In the genomic region with DNA sequence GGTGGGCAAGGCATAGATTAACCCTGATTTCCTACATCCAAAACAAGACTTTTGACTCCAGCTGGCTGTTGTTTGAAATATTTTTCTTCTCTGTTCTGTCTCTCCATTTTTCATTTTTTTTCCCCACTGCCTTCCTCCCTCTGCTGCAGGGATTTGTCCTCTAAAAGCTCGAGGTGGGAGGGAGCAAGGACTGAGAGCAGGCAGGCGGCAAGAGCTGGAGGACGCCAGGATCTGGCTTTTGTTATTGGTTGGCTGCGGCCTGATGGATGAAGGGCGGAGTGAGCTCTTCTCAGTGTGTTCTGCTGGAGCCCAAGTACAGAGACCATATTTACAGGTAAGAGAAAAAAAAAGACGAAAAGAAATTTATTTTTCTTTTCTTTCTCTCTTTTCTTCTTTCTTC, we compare ENCODE assay signal across 8 mouse cellular contexts. TPM values are rescaled to one million over a fixed set of nuclear protein-coding genes. Genes with fewer than 3 reads are reported as not detected.
DNase-seq lines count a peak whose midpoint lies in the region; ATAC-seq lines count a peak whose summit lies in the region.

A gene (plus strand): TSS at position 217 of the 400 bp plus-strand sequence.

- peak within 1 kb of the TSS; percentile 57 for H3K9ac ChIP-seq in embryonic facial prominence, embryonic 14.5 days (ENCODE audit: low read depth, low read length)
- H3K9ac ChIP-seq in hindbrain, embryonic 13.5 days: peak within 1 kb of the TSS; percentile 79
- peak within 1 kb of the TSS; percentile 62 for H3K9ac ChIP-seq in midbrain, embryonic 14.5 days (replicated peaks; ENCODE audit: low read length)
- H3K9ac ChIP-seq in stomach, embryonic 16.5 days (ENCODE audit: low read length): no peak within 1 kb of the TSS; the same call in 1 of the 2 replicates

- no peak within 1 kb of the TSS; the same call in 1 of the 2 replicates for H3K27ac ChIP-seq in embryonic facial prominence, embryonic 14.5 days (replicated peaks; ENCODE audit: low read depth, low read length)
- peak within 1 kb of the TSS; percentile 85 for H3K27ac ChIP-seq in hindbrain, embryonic 13.5 days
- H3K27ac ChIP-seq in midbrain, embryonic 14.5 days (replicated peaks; ENCODE audit: low read depth, low read length): peak within 1 kb of the TSS; percentile 85
- no peak within 1 kb of the TSS for H3K27ac ChIP-seq in stomach, embryonic 16.5 days (ENCODE audit: low read length)

- H3K36me3 ChIP-seq in megakaryocyte, embryonic 14.5 days (replicated peaks; ENCODE audit: low read length): no peaks in the 10 kb centered on the region
- no peaks in the 10 kb centered on the region for H3K36me3 ChIP-seq in embryonic facial prominence, embryonic 14.5 days (ENCODE audit: control insufficient read depth, insufficient read depth, low read length)
- no peaks in the 10 kb centered on the region for H3K36me3 ChIP-seq in hindbrain, embryonic 13.5 days
- no peaks in the 10 kb centered on the region for H3K36me3 ChIP-seq in midbrain, embryonic 14.5 days (ENCODE audit: control insufficient read depth, insufficient read depth, low read length)
- no peaks in the 10 kb centered on the region for H3K36me3 ChIP-seq in stomach, embryonic 16.5 days (ENCODE audit: control insufficient read depth, insufficient read depth, low read length)

- H3K4me2 ChIP-seq in embryonic facial prominence, embryonic 14.5 days (ENCODE audit: low read depth, low read length): peak within 1 kb of the TSS; percentile 65
- H3K4me2 ChIP-seq in hindbrain, embryonic 13.5 days: peak within 1 kb of the TSS; percentile 67
- H3K4me2 ChIP-seq in midbrain, embryonic 14.5 days (ENCODE audit: low read length): peak within 1 kb of the TSS; percentile 67
- peak within 1 kb of the TSS; percentile 75 for H3K4me2 ChIP-seq in stomach, embryonic 16.5 days (ENCODE audit: low read depth, low read length)

- peaks cover 3% of the 10 kb centered on the region; the same call in 1 of the 2 replicates for H3K9me3 ChIP-seq in megakaryocyte, embryonic 14.5 days
- no peaks in the 10 kb centered on the region for H3K9me3 ChIP-seq in embryonic facial prominence, embryonic 14.5 days (ENCODE audit: control insufficient read depth, low read length)
- no peaks in the 10 kb centered on the region for H3K9me3 ChIP-seq in hindbrain, embryonic 13.5 days
- no peaks in the 10 kb centered on the region for H3K9me3 ChIP-seq in midbrain, embryonic 14.5 days (ENCODE audit: control insufficient read depth, low read length)
- no peaks in the 10 kb centered on the region for H3K9me3 ChIP-seq in stomach, embryonic 16.5 days (replicated peaks; ENCODE audit: control insufficient read depth, low read length)

- no peaks in the 10 kb centered on the region for H3K4me1 ChIP-seq in megakaryocyte, embryonic 14.5 days
- no peaks in the 10 kb centered on the region; the same call in 1 of the 2 replicates for H3K4me1 ChIP-seq in embryonic facial prominence, embryonic 14.5 days (ENCODE audit: control insufficient read depth, insufficient read depth, low read length)
- peaks cover 16% of the 10 kb centered on the region for H3K4me1 ChIP-seq in hindbrain, embryonic 13.5 days (replicated peaks)
- H3K4me1 ChIP-seq in midbrain, embryonic 14.5 days (ENCODE audit: control insufficient read depth, insufficient read depth, low read length): peaks cover 14% of the 10 kb centered on the region; the same call in 1 of the 2 replicates
- H3K4me1 ChIP-seq in stomach, embryonic 16.5 days (ENCODE audit: control insufficient read depth, insufficient read depth, low read length): 0 out of 2 replicates have a peak, but pooled peaks cover 4% of the 10 kb centered on the region

- WGBS in embryonic facial prominence, embryonic 14.5 days: 2% methylated on average over 6 of the region's 6 CpGs
- 0% methylated on average over 6 of the region's 6 CpGs for WGBS in hindbrain, embryonic 13.5 days
- under 1% methylated on average over 6 of the region's 6 CpGs for WGBS in midbrain, embryonic 14.5 days
- 1% methylated on average over 6 of the region's 6 CpGs for WGBS in stomach, embryonic 16.5 days

- no peaks in the 10 kb centered on the region for H3K27me3 ChIP-seq in megakaryocyte, embryonic 14.5 days (replicated peaks)
- H3K27me3 ChIP-seq in embryonic facial prominence, embryonic 14.5 days (replicated peaks; ENCODE audit: control insufficient read depth, insufficient read depth, low read length): no peaks in the 10 kb centered on the region
- H3K27me3 ChIP-seq in hindbrain, embryonic 13.5 days: no peaks in the 10 kb centered on the region
- no peaks in the 10 kb centered on the region for H3K27me3 ChIP-seq in midbrain, embryonic 14.5 days (ENCODE audit: control insufficient read depth, insufficient read depth, low read length)
- H3K27me3 ChIP-seq in stomach, embryonic 16.5 days (ENCODE audit: control insufficient read depth, insufficient read depth, low read length): no peaks in the 10 kb centered on the region

- no peak for ATAC-seq in megakaryocyte, adult 5-6 weeks (ENCODE audit: poor library complexity, severe bottlenecking)
- peak; percentile 92 for ATAC-seq in embryonic facial prominence, embryonic 14.5 days (ENCODE audit: low read depth)
- peak; percentile 91 for ATAC-seq in hindbrain, embryonic 13.5 days (ENCODE audit: low FRiP score)
- ATAC-seq in midbrain, embryonic 14.5 days (ENCODE audit: low FRiP score, low TSS enrichment): peak; percentile 90
- no peak; the same call in 1 of the 2 replicates for ATAC-seq in stomach, embryonic 16.5 days (ENCODE audit: insufficient read depth, low FRiP score)
- no peak for ATAC-seq in megakaryocyte-erythroid progenitor cell, adult 5-6 weeks (replicated peaks; ENCODE audit: low FRiP score, low TSS enrichment, poor library complexity, severe bottlenecking)

- peak; percentile 93 for DNase-seq in embryonic facial prominence, embryonic 14.5 days (ENCODE audit: low spot score)
- DNase-seq in left cerebral cortex, adult 9 months (ENCODE audit: low spot score in 2 of 2): peak; percentile 69 to 84
- peak; percentile 92 for DNase-seq in midbrain, embryonic 14.5 days

- peak within 1 kb of the TSS; percentile 78 for H3K4me3 ChIP-seq in megakaryocyte, embryonic 14.5 days (replicated peaks)
- peak within 1 kb of the TSS; percentile 44 for H3K4me3 ChIP-seq in embryonic facial prominence, embryonic 14.5 days (ENCODE audit: low read depth, low read length)
- H3K4me3 ChIP-seq in hindbrain, embryonic 13.5 days: peak within 1 kb of the TSS; percentile 60
- peak within 1 kb of the TSS; percentile 46 for H3K4me3 ChIP-seq in midbrain, embryonic 14.5 days (replicated peaks; ENCODE audit: low read depth, low read length)
- H3K4me3 ChIP-seq in stomach, embryonic 16.5 days (replicated peaks; ENCODE audit: low read length): peak within 1 kb of the TSS; percentile 51

RNA-seq across cellular contexts. Expression of the gene that starts here (rescaled TPM):
- polyA plus RNA-seq in megakaryocyte, embryonic 14.5 days (2012; ENCODE audit: insufficient read depth, low replicate concordance): not detected in 2 replicates
- not detected in 2 replicates for total RNA-seq in megakaryocyte, adult 5-6 weeks (2015)
- not detected in 2 replicates for total RNA-seq in megakaryocyte, adult 5-6 weeks (2017)
- polyA plus RNA-seq in embryonic facial prominence, embryonic 14.5 days (2014; fragmentation: Nextera tagmentation; extraction: Ambion mirVana): 3.1 and 4.1 TPM in 2 replicates
- 54.1 and 58.0 TPM in 2 replicates for polyA plus RNA-seq in hindbrain, embryonic 13.5 days (2015; fragmentation: Nextera tagmentation; extraction: Ambion mirVana)
- polyA plus RNA-seq in midbrain, embryonic 14.5 days (2014; fragmentation: Nextera tagmentation; extraction: Ambion mirVana): 81.0 and 110 TPM in 2 replicates
- polyA plus RNA-seq in stomach, embryonic 16.5 days (2015; fragmentation: Nextera tagmentation; extraction: Ambion mirVana): 1.2 and 1.3 TPM in 2 replicates
- not detected in 2 replicates for total RNA-seq in megakaryocyte-erythroid progenitor cell, adult 5-6 weeks (2014; fragmentation: Nextera tagmentation)
- not detected in 2 replicates for total RNA-seq in megakaryocyte-erythroid progenitor cell, adult 5-6 weeks (2017)

Comparison
In these comparisons a context has a peak if more than half of its experiments do, and no peak if none do; other contexts are left out.
1. RNA of the gene that starts here (polyA plus RNA-seq): 81.0 to 110 TPM in midbrain, embryonic 14.5 days and 54.1 to 58.0 TPM in hindbrain, embryonic 13.5 days; 3.1 to 4.1 TPM in embryonic facial prominence, embryonic 14.5 days, 1.2 to 1.3 TPM in stomach, embryonic 16.5 days and not detected in megakaryocyte, embryonic 14.5 days; every median in the first group is over 10 times any median in the second.
2. ATAC-seq: peak in embryonic facial prominence, embryonic 14.5 days (single experiment), hindbrain, embryonic 13.5 days (single experiment) and midbrain, embryonic 14.5 days (single experiment); none in megakaryocyte, adult 5-6 weeks (single experiment), stomach, embryonic 16.5 days (single experiment) and megakaryocyte-erythroid progenitor cell, adult 5-6 weeks (single experiment).
3. H3K27ac ChIP-seq: peak in hindbrain, embryonic 13.5 days (single experiment) and midbrain, embryonic 14.5 days (single experiment); none in embryonic facial prominence, embryonic 14.5 days (single experiment) and stomach, embryonic 16.5 days (single experiment).
4. Peak in every context shown above with its lines, with median percentiles within 50 percentile points of each other: H3K4me3 ChIP-seq, DNase-seq and H3K4me2 ChIP-seq.